Mouse (Mus musculus) heart, postnatal 14 days (tissue): ENCODE results near the gene Bicdl1. TPM values are rescaled to one million over a fixed set of nuclear protein-coding genes. Genes with fewer than 3 reads are reported as not detected.

Experiments used
- DNase-seq, 2 experiments: peaks; one replicate each; pipeline ENCODE4 v3.0.0; 2021 to 2022
- intact Hi-C: fragments of 180-260 bp; cut with DNase I; formaldehyde crosslinking; loops from one replicate; pipeline ENCODE4 v1.15.1; 2025
- total RNA-seq, 2 experiments: library from RNA; stranded (reverse); gene quantifications; 2 replicates each; pipeline ENCODE4 v1.2.3; 2021

The Bicdl1 gene
- total RNA-seq, 2 experiments from 2014 or later, result 8.2 to 8.5 TPM

- no peak for DNase-seq
- intact Hi-C loops, result no loop called here
Observed at GRCm38 (mm10) chr5:115730314-115730713, 1.1 kb downstream of the Bicdl1 start.

- DNase-seq, result no peak
- intact Hi-C loops, result no loop called here
Observed at GRCm38 (mm10) chr5:115726581-115726980, 4.8 kb downstream of the Bicdl1 start.

GRCm38 (mm10) chr5:115726019-115726418, 5.4 kb downstream of the Bicdl1 start:
- DNase-seq, result no peak
- intact Hi-C loops, result no loop called here

- intact Hi-C loops, result no loop called here
- DNase-seq, result no peak
Observed at GRCm38 (mm10) chr5:115724422-115724821, 7.0 kb downstream of the Bicdl1 start.

GRCm38 (mm10) chr5:115722188-115722959, 9.0 kb downstream of the Bicdl1 start:
- DNase-seq, result no peak
- intact Hi-C loops, result no loop called here

- DNase-seq, result no peak
- intact Hi-C loops, result no loop called here
Observed at GRCm38 (mm10) chr5:115720761-115721160, 10.7 kb downstream of the Bicdl1 start.

DNA sequence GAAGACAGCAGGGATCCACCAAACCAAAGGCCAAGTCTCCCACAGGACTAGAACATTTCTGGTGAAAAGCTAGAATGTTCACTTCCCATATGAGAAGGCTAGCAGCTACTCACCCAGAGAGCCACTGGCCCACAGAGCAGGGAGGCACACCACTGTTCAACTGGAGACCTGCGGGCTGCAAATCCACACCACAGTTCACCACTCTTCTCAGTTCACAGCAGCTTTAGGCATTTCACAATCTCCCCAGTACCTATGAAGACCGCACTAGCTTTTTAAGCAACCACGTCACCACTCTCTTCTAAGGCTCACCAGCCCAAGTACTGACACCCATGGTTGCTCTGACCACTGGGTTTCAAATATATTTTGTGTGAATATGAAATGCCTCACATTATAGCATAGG, 13.7 kb downstream of the Bicdl1 start:
- no peak for DNase-seq
- intact Hi-C loops, result no loop called here

DNA sequence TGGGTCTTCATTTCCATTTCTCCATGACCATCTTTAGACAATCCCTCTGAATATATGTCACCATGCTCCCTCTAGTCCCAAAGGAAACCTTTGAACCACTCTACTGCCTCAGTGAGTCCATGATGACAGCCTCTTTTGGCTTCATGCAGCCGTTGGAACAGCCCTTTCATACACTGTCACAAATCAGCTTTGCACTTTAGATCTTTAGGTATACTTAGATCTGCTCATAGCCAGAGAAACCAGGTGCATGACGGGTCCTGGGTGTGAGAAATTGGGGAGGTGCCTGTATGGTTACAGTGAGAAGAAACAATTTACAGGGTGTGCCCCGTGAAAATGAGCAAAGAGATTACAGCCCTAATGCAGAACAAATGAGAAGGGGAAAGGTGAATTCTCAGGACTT, 14.3 kb downstream of the Bicdl1 start:
- intact Hi-C loops, result no loop called here
- DNase-seq, result no peak

DNA sequence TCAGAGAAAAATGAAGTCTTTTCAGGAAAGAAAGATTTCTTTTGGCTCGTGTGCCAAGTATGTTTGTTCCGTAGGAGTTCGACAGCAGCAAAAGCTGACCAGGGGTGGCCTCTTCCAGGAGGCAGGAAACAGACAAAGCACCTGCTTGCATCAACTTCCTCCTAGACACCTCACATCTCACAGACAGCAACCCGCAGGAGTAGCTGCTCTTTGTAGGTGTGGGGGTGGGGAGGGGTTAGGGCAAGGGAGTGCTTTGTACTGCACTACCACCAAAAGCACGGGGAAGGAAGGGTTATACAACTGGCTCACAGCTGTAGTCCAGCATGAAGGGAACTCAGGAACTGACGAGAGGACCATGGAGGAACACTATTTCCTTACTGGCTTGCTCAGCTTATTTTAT, 15.0 kb downstream of the Bicdl1 start:
- no peak for DNase-seq
- intact Hi-C loops, result no loop called here

DNA sequence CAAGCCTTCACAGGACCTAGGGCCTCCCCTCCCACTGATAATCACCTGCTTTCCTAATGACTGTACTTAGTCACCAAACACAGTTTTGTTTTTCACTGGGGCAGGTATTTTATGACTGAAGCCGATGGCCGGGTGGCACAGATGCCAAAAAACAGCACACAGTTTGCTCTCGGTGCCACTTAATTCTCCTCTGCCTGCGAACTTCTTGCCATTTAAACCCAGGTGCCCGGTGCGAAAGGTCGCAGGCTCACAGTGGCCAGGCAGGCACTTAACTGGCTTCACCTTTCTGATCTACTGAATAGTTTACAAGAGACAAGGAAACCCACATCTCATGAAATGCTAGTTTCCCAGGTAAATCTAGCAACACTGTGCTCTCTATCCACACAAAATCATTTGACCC, 16.7 kb downstream of the Bicdl1 start:
- intact Hi-C loops, result no loop called here
- no peak for DNase-seq

GRCm38 (mm10) chr5:115712487-115712886, 18.9 kb downstream of the Bicdl1 start:
- no peak for DNase-seq
- intact Hi-C loops, result no loop called here

- DNase-seq, result no peak
- intact Hi-C loops, result no loop called here
Observed at GRCm38 (mm10) chr5:115711636-115712419, 19.6 kb downstream of the Bicdl1 start.

DNA sequence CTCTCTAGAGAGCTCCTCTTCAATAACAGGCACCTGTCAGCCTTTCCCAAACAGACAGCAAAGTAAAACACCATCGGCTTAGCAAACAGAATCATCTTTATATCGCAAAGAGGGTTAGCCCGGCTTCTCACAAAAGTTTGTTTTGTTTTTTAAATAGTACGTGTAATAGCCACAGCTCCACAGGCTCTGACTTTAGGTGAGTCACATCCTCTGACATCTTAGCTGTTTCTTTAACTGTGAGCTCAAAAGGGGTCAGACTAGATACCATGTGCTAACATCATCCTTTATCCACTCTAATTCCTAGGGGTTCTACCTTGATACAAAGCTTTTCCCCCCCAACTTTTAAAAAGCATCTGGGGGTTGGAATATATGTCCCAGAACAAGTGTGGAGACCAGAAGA, 21.2 kb downstream of the Bicdl1 start:
- intact Hi-C loops, result no loop called here
- no peak for DNase-seq

- DNase-seq, result no peak
- intact Hi-C loops, result no loop called here
Observed at GRCm38 (mm10) chr5:115708930-115709329, 22.5 kb downstream of the Bicdl1 start.

GRCm38 (mm10) chr5:115701981-115702380, 29.4 kb downstream of the Bicdl1 start:
- intact Hi-C loops, result no loop called here
- DNase-seq, result no peak

- intact Hi-C loops, result no loop called here
- DNase-seq, result no peak
Observed at GRCm38 (mm10) chr5:115701215-115701614, 30.2 kb downstream of the Bicdl1 start.

GRCm38 (mm10) chr5:115696811-115697210, 34.6 kb downstream of the Bicdl1 start:
- intact Hi-C loops, result no loop called here
- DNase-seq, result no peak

DNA sequence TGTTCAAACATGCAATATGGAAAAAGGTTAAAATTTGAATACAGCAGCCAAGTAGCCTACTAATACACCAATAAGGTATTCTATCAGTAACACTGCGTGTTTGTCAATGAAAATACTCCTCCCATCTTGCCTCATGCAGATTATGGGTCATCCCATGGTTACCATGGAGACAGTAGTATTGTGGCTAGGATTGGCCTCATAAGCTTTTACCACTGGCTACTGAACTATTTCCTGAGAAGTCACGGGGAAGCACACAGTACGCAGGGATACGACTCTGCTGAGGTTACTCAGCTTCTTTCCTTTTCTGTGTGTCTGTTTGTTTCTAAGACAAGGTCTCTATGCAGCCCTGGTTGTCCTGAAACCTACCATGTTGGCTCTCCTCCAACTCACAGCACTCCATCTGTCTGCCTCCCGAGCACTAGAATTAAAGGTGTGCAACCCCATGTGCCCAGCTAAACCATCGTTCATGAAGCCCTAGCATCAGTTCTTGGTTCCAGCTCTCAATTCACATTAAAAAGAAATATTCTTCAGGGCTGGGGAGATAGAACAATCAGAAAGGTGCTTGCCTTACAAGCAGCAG, 36.1 kb downstream of the Bicdl1 start:
- intact Hi-C loops, result no loop called here
- no peak for DNase-seq

DNA sequence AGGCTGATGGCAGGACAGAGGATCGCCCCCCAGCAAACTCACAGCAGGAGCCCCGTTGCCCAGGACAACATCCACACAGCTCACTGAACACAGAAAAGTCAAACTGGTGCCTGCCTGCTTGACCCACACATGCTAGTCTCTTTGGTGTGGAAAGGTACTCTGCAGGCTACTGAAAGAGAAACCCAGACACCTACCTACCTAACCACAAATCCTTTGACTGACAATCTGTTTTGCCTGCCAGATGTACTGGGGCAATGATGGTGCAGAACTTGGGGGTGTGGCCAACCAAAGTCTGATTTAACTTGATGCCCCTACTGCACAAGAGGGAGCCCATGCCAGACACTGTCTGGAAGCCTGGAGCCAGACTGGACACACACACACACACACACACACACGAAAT, 38.1 kb downstream of the Bicdl1 start:
- no peak for DNase-seq
- intact Hi-C loops, result no loop called here

- DNase-seq, result no peak
- intact Hi-C loops, result no loop called here
Observed at GRCm38 (mm10) chr5:115686716-115687115, 44.7 kb downstream of the Bicdl1 start.

DNA sequence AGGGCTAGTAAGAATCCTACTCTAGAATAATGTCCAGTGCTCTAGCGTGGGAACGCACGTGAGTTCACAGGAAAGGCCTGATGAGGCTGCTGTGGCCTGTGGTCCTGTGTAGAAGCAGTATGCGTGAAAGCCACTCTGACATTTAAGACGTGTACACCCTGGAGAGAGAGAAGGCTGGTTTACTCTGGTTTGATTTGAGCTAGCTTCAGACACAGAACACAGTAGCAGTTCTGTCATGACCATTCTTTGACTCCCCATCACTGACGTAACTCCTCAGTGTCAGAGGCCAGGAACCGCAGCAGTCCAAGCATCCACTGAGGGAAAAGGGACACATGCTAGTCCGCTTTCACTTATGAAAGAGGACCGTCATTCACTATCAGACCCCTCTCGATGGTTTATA, 46.3 kb downstream of the Bicdl1 start:
- DNase-seq, result no peak
- intact Hi-C loops, result no loop called here

DNA sequence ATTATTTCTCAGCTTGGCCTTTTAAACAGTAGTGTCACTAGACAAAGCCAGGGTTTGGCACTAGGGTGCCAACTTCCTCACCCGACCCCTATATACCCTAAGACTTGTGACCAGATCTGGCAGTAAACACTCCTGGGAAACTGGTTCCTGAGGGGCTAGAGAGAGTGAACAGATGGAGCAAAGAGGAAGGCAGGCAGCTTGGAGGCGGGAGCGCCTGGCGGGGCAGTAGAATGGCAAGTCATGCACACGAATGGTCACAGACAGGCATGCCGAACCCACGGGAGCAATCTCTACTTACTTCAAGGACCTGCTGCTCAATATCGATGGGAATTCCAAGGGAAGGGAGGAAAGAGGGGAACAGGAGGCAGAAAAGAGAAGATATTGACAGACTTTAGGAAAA, 59.6 kb downstream of the Bicdl1 start:
- intact Hi-C loops, result no loop called here
- DNase-seq, result no peak
